Mouse (Mus musculus): Measurements from ENCODE around the gene Camta1.
A peak's percentile ranks its signal among the peaks of the same experiment; 100 is the strongest.

Gene Camta1

GRCm38 (mm10) chr4:151738280-151738679 is 123.4 kb downstream of the Camta1 start:
- DNase-seq (ENCODE audit: low spot score): no peak

GRCm38 (mm10) chr4:151732668-151733067 is 129.0 kb downstream of the Camta1 start:
- no peak for DNase-seq (ENCODE audit: low spot score)

- no peak for DNase-seq (ENCODE audit: low spot score)
Measured at GRCm38 (mm10) chr4:151730037-151730759, 131.5 kb downstream of the Camta1 start.

- no peak for DNase-seq (ENCODE audit: low spot score)
Measured at GRCm38 (mm10) chr4:151729116-151729515, 132.6 kb downstream of the Camta1 start.

- no peak for DNase-seq (ENCODE audit: low spot score)
Measured at GRCm38 (mm10) chr4:151728391-151729065, 133.1 kb downstream of the Camta1 start.

GRCm38 (mm10) chr4:151726396-151726795 is 135.3 kb downstream of the Camta1 start:
- no peak for DNase-seq (ENCODE audit: low spot score)

- no peak for DNase-seq (ENCODE audit: low spot score)
Measured at GRCm38 (mm10) chr4:151724897-151725296, 136.8 kb downstream of the Camta1 start.

- DNase-seq (ENCODE audit: low spot score): no peak
Measured at GRCm38 (mm10) chr4:151720722-151721467, 140.8 kb downstream of the Camta1 start.

GRCm38 (mm10) chr4:151718866-151719475 is 142.7 kb downstream of the Camta1 start:
- no peak for DNase-seq (ENCODE audit: low spot score)

GRCm38 (mm10) chr4:151717864-151718263 is 143.8 kb downstream of the Camta1 start:
- no peak for DNase-seq (ENCODE audit: low spot score)

GRCm38 (mm10) chr4:151713714-151714113 is 148.0 kb downstream of the Camta1 start:
- no peak for DNase-seq (ENCODE audit: low spot score)

GRCm38 (mm10) chr4:151711406-151711805 is 150.3 kb downstream of the Camta1 start:
- no peak for DNase-seq (ENCODE audit: low spot score)

GRCm38 (mm10) chr4:151710522-151710921 is 151.2 kb downstream of the Camta1 start:
- peak; percentile 13 for DNase-seq (ENCODE audit: low spot score)

- no peak for DNase-seq (ENCODE audit: low spot score)
Measured at GRCm38 (mm10) chr4:151709269-151709668, 152.4 kb downstream of the Camta1 start.

- no peak for DNase-seq (ENCODE audit: low spot score)
Measured at GRCm38 (mm10) chr4:151703069-151703735, 158.5 kb downstream of the Camta1 start.

- DNase-seq (ENCODE audit: low spot score): no peak
Measured at GRCm38 (mm10) chr4:151702463-151702862, 159.2 kb downstream of the Camta1 start.

GRCm38 (mm10) chr4:151695984-151696383 is 165.7 kb downstream of the Camta1 start:
- no peak for DNase-seq (ENCODE audit: low spot score)

GRCm38 (mm10) chr4:151694531-151694930 is 167.1 kb downstream of the Camta1 start:
- DNase-seq (ENCODE audit: low spot score): no peak

GRCm38 (mm10) chr4:151694047-151694446 is 167.6 kb downstream of the Camta1 start:
- no peak for DNase-seq (ENCODE audit: low spot score)

GRCm38 (mm10) chr4:151690041-151690440 is 171.6 kb downstream of the Camta1 start:
- DNase-seq (ENCODE audit: low spot score): no peak

- DNase-seq (ENCODE audit: low spot score): no peak
Measured at GRCm38 (mm10) chr4:151688206-151688605, 173.5 kb downstream of the Camta1 start.

- no peak for DNase-seq (ENCODE audit: low spot score)
Measured at GRCm38 (mm10) chr4:151684596-151684995, 177.1 kb downstream of the Camta1 start.
